9 mouse cellular contexts compared by ENCODE assay signal in genomic region chr14:61294738-61295079, GRCm38 (mm10). TPM values are rescaled to one million over a fixed set of nuclear protein-coding genes. Genes with fewer than 3 reads are reported as not detected.
A peak's percentile ranks its signal among the peaks of the same experiment; 100 is the strongest.
DNase-seq lines count a peak whose midpoint lies in the region; ATAC-seq and TF ChIP-seq lines count a peak whose summit lies in the region.
"Had no signal": no experiment of that assay in that cellular context is flagged by ENCODE, and none has a peak within 500 bp of the region (broad histone marks: within the 10 kb centered on the region; RNA-seq: fewer than 3 reads in every experiment).

No protein-coding gene starts in this region.

- no peaks in the 10 kb centered on the region for H3K36me3 ChIP-seq in hindbrain, embryonic 10.5 days
- no peaks in the 10 kb centered on the region for H3K36me3 ChIP-seq in hindbrain, embryonic 12.5 days
- no peaks in the 10 kb centered on the region for H3K36me3 ChIP-seq in embryonic facial prominence, embryonic 10.5 days (replicated peaks)
- no peaks in the 10 kb centered on the region for H3K36me3 ChIP-seq in heart, postnatal 0 days (replicated peaks; ENCODE audit: control insufficient read depth, insufficient read depth, low read length)
- H3K36me3 ChIP-seq: lung, embryonic 15.5 days had no signal

- H3K27me3 ChIP-seq in hindbrain, embryonic 10.5 days (ENCODE audit: insufficient read depth, poor library complexity, severe bottlenecking), result no peaks in the 10 kb centered on the region
- 0 out of 2 replicates have a peak, but pooled peaks cover 4% of the 10 kb centered on the region for H3K27me3 ChIP-seq in hindbrain, embryonic 12.5 days
- H3K27me3 ChIP-seq in embryonic facial prominence, embryonic 10.5 days (replicated peaks; ENCODE audit: low read depth, poor library complexity, severe bottlenecking), result no peaks in the 10 kb centered on the region
- H3K27me3 ChIP-seq in heart, postnatal 0 days (ENCODE audit: control insufficient read depth, insufficient read depth, low read length), result no peaks in the 10 kb centered on the region
- H3K27me3 ChIP-seq: lung, embryonic 15.5 days had no signal

- WGBS in hindbrain, embryonic 10.5 days, result 13% methylated on average over 6 of the region's 6 CpGs
- 15% methylated on average over 6 of the region's 6 CpGs for WGBS in hindbrain, embryonic 12.5 days
- WGBS in embryonic facial prominence, embryonic 10.5 days, result 19% methylated on average over 6 of the region's 6 CpGs
- 17% methylated on average over 6 of the region's 6 CpGs for WGBS in heart, postnatal 0 days

- ATAC-seq in hindbrain, embryonic 12.5 days (ENCODE audit: low FRiP score), result no peak
- peak; percentile 27; the same call in 1 of the 2 replicates for ATAC-seq in heart, postnatal 0 days (ENCODE audit: insufficient read depth, low read depth)

- H3K4me2 ChIP-seq in hindbrain, embryonic 12.5 days (replicated peaks), result no peak overlapping the region
- peak overlapping the region; percentile 7; the same call in 1 of the 2 replicates for H3K4me2 ChIP-seq in heart, postnatal 0 days (ENCODE audit: low read depth, low read length)
- H3K4me2 ChIP-seq: lung, embryonic 15.5 days had no signal

- no peaks in the 10 kb centered on the region for H3K4me1 ChIP-seq in hindbrain, embryonic 10.5 days (replicated peaks)
- H3K4me1 ChIP-seq in hindbrain, embryonic 12.5 days, result no peaks in the 10 kb centered on the region
- 0 out of 2 replicates have a peak, but pooled peaks cover 1% of the 10 kb centered on the region for H3K4me1 ChIP-seq in embryonic facial prominence, embryonic 10.5 days
- H3K4me1 ChIP-seq in heart, postnatal 0 days (ENCODE audit: control insufficient read depth, insufficient read depth), result no peaks in the 10 kb centered on the region

- H3K4me3 ChIP-seq in hindbrain, embryonic 10.5 days, result no peak overlapping the region
- no peak overlapping the region for H3K4me3 ChIP-seq in hindbrain, embryonic 12.5 days
- H3K4me3 ChIP-seq in embryonic facial prominence, embryonic 10.5 days, result no peak overlapping the region
- H3K4me3 ChIP-seq in heart, postnatal 0 days (ENCODE audit: low read depth, low read length), result no peak overlapping the region
- H3K4me3 ChIP-seq: lung, embryonic 15.5 days had no signal

- TF ChIP-seq EP300 in heart, postnatal 0 days (IDR thresholded peaks at IDR 0.05; ENCODE audit: low read depth), result no peak

- no peak overlapping the region for H3K27ac ChIP-seq in hindbrain, embryonic 10.5 days
- no peak overlapping the region for H3K27ac ChIP-seq in hindbrain, embryonic 12.5 days
- H3K27ac ChIP-seq in embryonic facial prominence, embryonic 10.5 days (replicated peaks), result no peak overlapping the region
- H3K27ac ChIP-seq in heart, postnatal 0 days (ENCODE audit: low read depth), result no peak overlapping the region
- H3K27ac ChIP-seq: lung, embryonic 15.5 days had no signal

- no peak overlapping the region for H3K9ac ChIP-seq in hindbrain, embryonic 12.5 days
- no peak overlapping the region for H3K9ac ChIP-seq in heart, postnatal 0 days (replicated peaks; ENCODE audit: low read depth, low read length)
- H3K9ac ChIP-seq: lung, embryonic 15.5 days had no signal

- no peaks in the 10 kb centered on the region for H3K9me3 ChIP-seq in hindbrain, embryonic 10.5 days
- H3K9me3 ChIP-seq in hindbrain, embryonic 12.5 days (replicated peaks), result no peaks in the 10 kb centered on the region
- no peaks in the 10 kb centered on the region for H3K9me3 ChIP-seq in embryonic facial prominence, embryonic 10.5 days
- H3K9me3 ChIP-seq in heart, postnatal 0 days (replicated peaks; ENCODE audit: control insufficient read depth, low read length), result no peaks in the 10 kb centered on the region
- H3K9me3 ChIP-seq: lung, embryonic 15.5 days had no signal

- peak; percentile 76 for DNase-seq in hindbrain, embryonic 10.5 days (ENCODE audit: low spot score)
- peak; percentile 72 for DNase-seq in adrenal gland, postnatal 14 days
- peak; percentile 69 for DNase-seq in embryonic facial prominence, embryonic 10.5 days (ENCODE audit: low spot score)
- peak; percentile 23 for DNase-seq in heart, postnatal 0 days (ENCODE audit: low spot score)
- peak; percentile 32 for DNase-seq in layer of hippocampus, adult 9-11 months
- peak; percentile 44 for DNase-seq in lung, postnatal 25 days (ENCODE audit: low spot score)
- peak; percentile 19 for DNase-seq in spleen, adult 12 weeks (ENCODE audit: low spot score)

- TF ChIP-seq CTCF in heart, postnatal 0 days (IDR thresholded peaks at IDR 0.05; ENCODE audit: low read depth), result peak; percentile 52

RNA-seq across cellular contexts. Expression of gene Arl11, which starts 14.8 kb away (rescaled TPM):
- 0.35 and 0.67 TPM in 2 replicates for polyA plus RNA-seq in hindbrain, embryonic 10.5 days (2016; fragmentation: Nextera tagmentation; extraction: Ambion mirVana)
- 0.52 and 0.77 TPM in 2 replicates for polyA plus RNA-seq in hindbrain, embryonic 12.5 days (2016; fragmentation: Nextera tagmentation; extraction: Ambion mirVana)
- 0.34 and 0.37 TPM in 2 replicates for total RNA-seq in adrenal gland, postnatal 14 days (2021)
- 0.30 and 0.36 TPM in 2 replicates for polyA plus RNA-seq in embryonic facial prominence, embryonic 10.5 days (2016; fragmentation: Nextera tagmentation; extraction: Ambion mirVana)
- total RNA-seq in heart, postnatal 0 days (2014; rRNA removed; ENCODE audit: low replicate concordance), result not detected in 2 replicates
- 0.33 and 0.79 TPM in 2 replicates for polyA plus RNA-seq in heart, postnatal 0 days (2015; fragmentation: Nextera tagmentation; extraction: Ambion mirVana)

RNA-seq across cellular contexts. Expression of gene Sgcg, which starts 36.4 kb away (rescaled TPM):
- 0.07 TPM in 1 of 2 replicates, not detected in the other for polyA plus RNA-seq in hindbrain, embryonic 10.5 days (2016; fragmentation: Nextera tagmentation; extraction: Ambion mirVana)
- polyA plus RNA-seq in hindbrain, embryonic 12.5 days (2016; fragmentation: Nextera tagmentation; extraction: Ambion mirVana), result 0.15 and 1.3 TPM in 2 replicates
- total RNA-seq in adrenal gland, postnatal 14 days (2021), result 4.5 and 5.1 TPM in 2 replicates
- not detected in 2 replicates for polyA plus RNA-seq in embryonic facial prominence, embryonic 10.5 days (2016; fragmentation: Nextera tagmentation; extraction: Ambion mirVana)
- total RNA-seq in heart, postnatal 0 days (2014; rRNA removed; ENCODE audit: low replicate concordance), result 97.9 and 117 TPM in 2 replicates
- 135 and 143 TPM in 2 replicates for polyA plus RNA-seq in heart, postnatal 0 days (2015; fragmentation: Nextera tagmentation; extraction: Ambion mirVana)

Comparison
In these comparisons a context has a peak if more than half of its experiments do, and no peak if none do; other contexts are left out.
1. DNase-seq: peak in every context shown above with its lines; median percentile 76 in hindbrain, embryonic 10.5 days; 72 in adrenal gland, postnatal 14 days; 69 in embryonic facial prominence, embryonic 10.5 days; 44 in lung, postnatal 25 days; 32 in layer of hippocampus, adult 9-11 months; 23 in heart, postnatal 0 days; 19 in spleen, adult 12 weeks.
2. RNA of gene Sgcg, which starts 36.4 kb away (polyA plus RNA-seq): 135 to 143 TPM in heart, postnatal 0 days; 0.15 to 1.3 TPM in hindbrain, embryonic 12.5 days, 0.07 TPM in hindbrain, embryonic 10.5 days and not detected in embryonic facial prominence, embryonic 10.5 days; every median in the first group is over 10 times any median in the second.